29 mouse cellular contexts compared by ENCODE assay signal in genomic region chr12:76116577-76116976, GRCm38 (mm10).
DNase-seq lines count a peak whose midpoint lies in the region; ATAC-seq and TF ChIP-seq lines count a peak whose summit lies in the region.
"Had no signal": no experiment of that assay in that cellular context is flagged by ENCODE, and none has a peak within 500 bp of the region (broad histone marks: within the 10 kb centered on the region; RNA-seq: fewer than 3 reads in every experiment).

No protein-coding gene starts in this region.

- WGBS in heart, embryonic 11.5 days (ENCODE audit: insufficient replicate concordance), result 65% methylated on average over 4 of the region's 4 CpGs
- 63% methylated on average over 4 of the region's 4 CpGs for WGBS in heart, embryonic 14.5 days
- WGBS in heart, adult 2 months, result 65% methylated on average over 4 of the region's 4 CpGs
- WGBS in heart, postnatal 0 days, result 58% methylated on average over 4 of the region's 4 CpGs

- no peak for ATAC-seq in heart, embryonic 11.5 days (replicated peaks; ENCODE audit: insufficient number of reproducible peaks, low FRiP score, low TSS enrichment)
- no peak for ATAC-seq in heart, embryonic 14.5 days (ENCODE audit: insufficient number of reproducible peaks, insufficient read depth, low FRiP score, low read depth)
- no peak for ATAC-seq in heart, postnatal 0 days (ENCODE audit: insufficient read depth, low read depth)
- ATAC-seq: activated CD4-positive, CD25-positive, alpha-beta regulatory T cell, adult 4 months; CD4-positive, CD25-positive, alpha-beta regulatory T cell, adult 4 months; forebrain, embryonic 15.5 days; intestine, postnatal 0 days had no signal

- H3K79me2 ChIP-seq in heart, adult 2 months (replicated peaks; ENCODE audit: control insufficient read depth, insufficient read depth, low read length), result no peaks in the 10 kb centered on the region
- H3K79me2 ChIP-seq in MEL (ENCODE audit: control insufficient read depth, insufficient read depth, low read length, poor library complexity), result no peaks in the 10 kb centered on the region

- H3K4me3 ChIP-seq in heart, embryonic 11.5 days (ENCODE audit: low read depth, low read length), result no peak overlapping the region
- no peak overlapping the region for H3K4me3 ChIP-seq in heart, embryonic 14.5 days (ENCODE audit: control insufficient read depth in 1 of 2, insufficient read depth in 1 of 2, low read depth in 1 of 2, low read length in 2 of 2)
- H3K4me3 ChIP-seq in heart, adult 2 months, result no peak overlapping the region
- H3K4me3 ChIP-seq in heart, postnatal 0 days (ENCODE audit: low read depth, low read length), result no peak overlapping the region
- no peak overlapping the region for H3K4me3 ChIP-seq in MEL (ENCODE audit: control insufficient read depth in 1 of 2, insufficient read depth in 1 of 2, low read depth in 2 of 2, low read length in 2 of 2)
- H3K4me3 ChIP-seq: embryonic facial prominence, embryonic 10.5 days; embryonic facial prominence, embryonic 13.5 days; erythroblast, embryonic 14.5 days; forebrain, embryonic 12.5 days; forebrain, embryonic 15.5 days; hindbrain, embryonic 12.5 days; hindbrain, embryonic 15.5 days had no signal

- no peak overlapping the region for H3K4me2 ChIP-seq in heart, embryonic 11.5 days
- H3K4me2 ChIP-seq in heart, embryonic 14.5 days (ENCODE audit: low read length), result no peak overlapping the region
- no peak overlapping the region for H3K4me2 ChIP-seq in heart, postnatal 0 days (ENCODE audit: low read depth, low read length)
- H3K4me2 ChIP-seq: embryonic facial prominence, embryonic 13.5 days; forebrain, embryonic 12.5 days; forebrain, embryonic 15.5 days; hindbrain, embryonic 12.5 days; hindbrain, embryonic 15.5 days had no signal

- no peaks in the 10 kb centered on the region for H3K27me3 ChIP-seq in heart, embryonic 11.5 days (ENCODE audit: control insufficient read depth, insufficient read depth, low read length)
- no peaks in the 10 kb centered on the region for H3K27me3 ChIP-seq in heart, embryonic 14.5 days (ENCODE audit: control insufficient read depth, insufficient read depth, low read length)
- H3K27me3 ChIP-seq in heart, adult 2 months (ENCODE audit: control insufficient read depth, insufficient read depth, low read length), result no peaks in the 10 kb centered on the region
- no peaks in the 10 kb centered on the region for H3K27me3 ChIP-seq in heart, postnatal 0 days (ENCODE audit: control insufficient read depth, insufficient read depth, low read length)
- H3K27me3 ChIP-seq in MEL (ENCODE audit: control insufficient read depth in 1 of 2, insufficient read depth in 2 of 2, low read length in 2 of 2), result peaks cover 10 to 15% of the 10 kb centered on the region in 2 experiments
- H3K27me3 ChIP-seq: embryonic facial prominence, embryonic 13.5 days; forebrain, embryonic 12.5 days; forebrain, embryonic 15.5 days; hindbrain, embryonic 12.5 days; hindbrain, embryonic 15.5 days had no signal

- no peak for TF ChIP-seq CTCF in heart, adult 2 months (IDR thresholded peaks at IDR 0.05)
- no peak for TF ChIP-seq CTCF in heart, postnatal 0 days (IDR thresholded peaks at IDR 0.05; ENCODE audit: low read depth)
- no peak for TF ChIP-seq CTCF in MEL (IDR thresholded peaks at IDR 0.05 in 2 of 3, conservative IDR thresholded peaks at IDR 0.05 in 1 of 3; ENCODE audit: control insufficient read depth in 1 of 3, insufficient read depth in 1 of 3, low read depth in 2 of 3, low read length in 3 of 3, poor library complexity in 1 of 3, severe bottlenecking in 1 of 3)

- peaks cover 4% of the 10 kb centered on the region; the same call in 1 of the 2 replicates for H3K4me1 ChIP-seq in heart, embryonic 11.5 days (ENCODE audit: control insufficient read depth, insufficient read depth, low read length)
- H3K4me1 ChIP-seq in heart, embryonic 14.5 days (ENCODE audit: control insufficient read depth in 2 of 2, insufficient read depth in 2 of 2, low read length in 2 of 2), result peaks cover 6 to 11% of the 10 kb centered on the region in 2 experiments
- H3K4me1 ChIP-seq in heart, adult 2 months (ENCODE audit: control insufficient read depth, insufficient read depth, low read length), result no peaks in the 10 kb centered on the region
- 0 out of 2 replicates have a peak, but pooled peaks cover 3% of the 10 kb centered on the region for H3K4me1 ChIP-seq in heart, postnatal 0 days (ENCODE audit: control insufficient read depth, insufficient read depth)
- H3K4me1 ChIP-seq in MEL (ENCODE audit: control insufficient read depth in 1 of 2, insufficient read depth in 2 of 2, low read length in 2 of 2), result no peaks in the 10 kb centered on the region
- H3K4me1 ChIP-seq: embryonic facial prominence, embryonic 13.5 days; forebrain, embryonic 12.5 days; forebrain, embryonic 15.5 days; hindbrain, embryonic 12.5 days; hindbrain, embryonic 15.5 days had no signal

- H3K9ac ChIP-seq in heart, embryonic 11.5 days (ENCODE audit: low read depth, low read length), result no peak overlapping the region
- H3K9ac ChIP-seq in heart, embryonic 14.5 days (ENCODE audit: low read length), result no peak overlapping the region
- no peak overlapping the region for H3K9ac ChIP-seq in heart, adult 2 months (ENCODE audit: low read depth, low read length)
- no peak overlapping the region for H3K9ac ChIP-seq in heart, postnatal 0 days (replicated peaks; ENCODE audit: low read depth, low read length)
- no peak overlapping the region for H3K9ac ChIP-seq in MEL (ENCODE audit: control insufficient read depth, low read depth, low read length, poor library complexity, severe bottlenecking)
- H3K9ac ChIP-seq: embryonic facial prominence, embryonic 13.5 days; forebrain, embryonic 12.5 days; forebrain, embryonic 15.5 days; hindbrain, embryonic 12.5 days; hindbrain, embryonic 15.5 days had no signal

- intact Hi-C loops in heart, adult 2 months (cut with DNase I), result no loop called here
- intact Hi-C loops in heart, postnatal 36 days (cut with DNase I), result no loop called here

- TF ChIP-seq EP300 in heart, adult 2 months (IDR thresholded peaks at IDR 0.05; ENCODE audit: insufficient read depth, low read depth, low read length), result no peak
- TF ChIP-seq EP300 in heart, postnatal 0 days (IDR thresholded peaks at IDR 0.05; ENCODE audit: low read depth), result no peak
- no peak for TF ChIP-seq EP300 in MEL (IDR thresholded peaks at IDR 0.05; ENCODE audit: low read depth in 1 of 2, low read length in 2 of 2)

- TF ChIP-seq POLR2A in heart, adult 2 months (IDR thresholded peaks at IDR 0.05; ENCODE audit: insufficient read depth, low read depth, low read length), result no peak
- no peak for TF ChIP-seq POLR2A in MEL (IDR thresholded peaks at IDR 0.05; ENCODE audit: control insufficient read depth in 1 of 2, insufficient read depth in 1 of 2, low read depth in 1 of 2, low read length in 2 of 2, poor library complexity in 1 of 2)

- DNase-seq in heart, postnatal 4 days, result no peak
- DNase-seq in heart, adult 2 months, result no peak
- DNase-seq in heart, postnatal 0 days (ENCODE audit: low spot score), result no peak
- DNase-seq in heart, postnatal 36 days, result no peak
- DNase-seq in MEL (ENCODE audit: low read depth, low spot score), result no peak
- no peak for DNase-seq in frontal cortex, postnatal 14 days (ENCODE audit: low spot score in 2 of 2)
- DNase-seq: adrenal gland, adult 8-10 months; adrenal gland, postnatal 25 days; B cell, adult 2 months; cerebellum, adult 11-12 months; cerebellum, adult 8-10 months; cerebellum, postnatal 10 days; cerebellum, postnatal 36 days; embryo, embryonic 11 days; gastrocnemius, postnatal 10 days; gastrocnemius, postnatal 36 days; kidney, adult 2 months had no signal

- no peaks in the 10 kb centered on the region for H3K36me3 ChIP-seq in heart, embryonic 11.5 days (ENCODE audit: control insufficient read depth, insufficient read depth, low read length)
- H3K36me3 ChIP-seq in heart, embryonic 14.5 days (ENCODE audit: control insufficient read depth, insufficient read depth, low read length), result peaks cover under 1% of the 10 kb centered on the region; the same call in 1 of the 2 replicates
- H3K36me3 ChIP-seq in heart, adult 2 months (ENCODE audit: control insufficient read depth, insufficient read depth, low read length), result no peaks in the 10 kb centered on the region
- H3K36me3 ChIP-seq in heart, postnatal 0 days (replicated peaks; ENCODE audit: control insufficient read depth, insufficient read depth, low read length), result 0 out of 2 replicates have a peak, but pooled peaks cover under 1% of the 10 kb centered on the region
- H3K36me3 ChIP-seq in MEL (ENCODE audit: control insufficient read depth in 1 of 2, insufficient read depth in 2 of 2, low read length in 2 of 2), result no peaks in the 10 kb centered on the region
- H3K36me3 ChIP-seq: forebrain, embryonic 15.5 days; hindbrain, embryonic 12.5 days had no signal

- TF ChIP-seq RAD21 in MEL (IDR thresholded peaks at IDR 0.05; ENCODE audit: low read depth, low read length), result no peak

- 0 out of 2 replicates have a peak overlapping the region, but pooled peaks have one; percentile 22 for H3K27ac ChIP-seq in heart, embryonic 11.5 days (ENCODE audit: low read depth, low read length)
- H3K27ac ChIP-seq in heart, embryonic 14.5 days (replicated peaks in 1 of 2; ENCODE audit: control insufficient read depth in 1 of 2, insufficient read depth in 1 of 2, low read depth in 2 of 2, low read length in 2 of 2), result peak overlapping the region; percentile 88 to 89; a peak in 3 of 4 replicates
- no peak overlapping the region for H3K27ac ChIP-seq in heart, adult 2 months
- H3K27ac ChIP-seq in heart, postnatal 0 days (ENCODE audit: low read depth), result peak overlapping the region; percentile 87
- H3K27ac ChIP-seq in MEL (ENCODE audit: control insufficient read depth, low read depth, low read length), result no peak overlapping the region
- H3K27ac ChIP-seq: embryonic facial prominence, embryonic 10.5 days; embryonic facial prominence, embryonic 13.5 days; forebrain, embryonic 12.5 days; forebrain, embryonic 15.5 days; hindbrain, embryonic 12.5 days; hindbrain, embryonic 15.5 days had no signal

- H3K9me3 ChIP-seq in heart, embryonic 11.5 days (replicated peaks; ENCODE audit: control insufficient read depth, low read length), result no peaks in the 10 kb centered on the region
- no peaks in the 10 kb centered on the region for H3K9me3 ChIP-seq in heart, embryonic 14.5 days (ENCODE audit: control insufficient read depth, low read length)
- no peaks in the 10 kb centered on the region for H3K9me3 ChIP-seq in heart, postnatal 0 days (replicated peaks; ENCODE audit: control insufficient read depth, low read length)
- H3K9me3 ChIP-seq in MEL (replicated peaks; ENCODE audit: insufficient read depth, low read length), result no peaks in the 10 kb centered on the region
- H3K9me3 ChIP-seq: embryonic facial prominence, embryonic 10.5 days; embryonic facial prominence, embryonic 13.5 days; forebrain, embryonic 12.5 days; forebrain, embryonic 15.5 days; hindbrain, embryonic 12.5 days; hindbrain, embryonic 15.5 days had no signal

TF ChIP-seq in MEL, 35 proteins besides CTCF, POLR2A, EP300 and RAD21:
- TF ChIP-seq USF1 (IDR thresholded peaks at IDR 0.05; ENCODE audit: low read depth, low read length) (peak; percentile 36; the same call in 1 of the 2 replicates), TCF12 (IDR thresholded peaks at IDR 0.05; ENCODE audit: low read depth, low read length) (no peak)

Comparison
In these comparisons a context has a peak if more than half of its experiments do, and no peak if none do; other contexts are left out.
1. H3K27ac ChIP-seq: peak in heart, embryonic 11.5 days (single experiment), heart, embryonic 14.5 days (2 of 2) and heart, postnatal 0 days (single experiment); none in heart, adult 2 months (single experiment) and MEL (single experiment).